Mouse (Mus musculus) brain, embryonic 14.5 days (tissue): ENCODE measurements around the gene Crlf1.

Experiments
- CTCF ChIP-seq: fragments of 200-500 bp; IDR thresholded peaks from 2 replicates; pipeline ENCODE4 v1.5.1; 2012; ENCODE audit warnings: inconsistent platforms, mild to moderate bottlenecking, moderate library complexity, borderline replicate concordance; ENCODE audit not compliant: insufficient read depth, insufficient read length; ENCODE audit errors: extremely low read depth
- POLR2A ChIP-seq: fragments of 200-500 bp; IDR thresholded peaks from 2 replicates; pipeline ENCODE4 v1.6.1; 2012; ENCODE audit warnings: mild to moderate bottlenecking, inconsistent platforms, borderline replicate concordance; ENCODE audit not compliant: poor library complexity, insufficient read depth, insufficient read length, severe bottlenecking; ENCODE audit errors: extremely low read depth

DNA sequence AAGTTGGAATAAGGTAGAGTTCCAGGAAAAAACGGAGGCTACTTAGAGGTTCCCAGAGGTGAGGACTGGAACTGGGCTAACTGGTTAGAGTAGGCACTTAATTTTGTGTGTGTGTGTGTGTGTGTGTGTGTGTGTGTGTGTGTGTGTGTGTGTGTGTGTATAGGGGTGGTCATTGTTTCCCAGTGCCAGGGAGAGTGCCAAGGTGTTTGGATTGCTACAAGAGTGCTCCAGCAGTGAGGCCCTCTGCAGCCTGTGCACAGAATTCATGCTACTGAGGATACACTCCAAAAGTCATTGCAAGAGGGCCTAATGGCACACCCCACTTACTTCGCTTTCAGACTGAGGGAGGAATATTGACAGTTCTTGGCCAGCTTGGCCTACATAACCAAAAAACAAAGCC lies 10.0 kb upstream of the Crlf1 start:
- TF ChIP-seq CTCF (no peak), POLR2A (no peak)
